Mouse (Mus musculus): ENCODE measurements around the gene Ptger4. TPM values are rescaled to one million over a fixed set of nuclear protein-coding genes. Genes with fewer than 3 reads are reported as not detected.
A peak's percentile ranks its signal among the peaks of the same experiment; 100 is the strongest.

The Ptger4 gene
- polyA plus RNA-seq, 1 experiment: 0.17 TPM

GRCm38 (mm10) chr15:5187116-5187515 lies 56.9 kb downstream of the Ptger4 start:
- no peak overlapping the region for H3K4me3 ChIP-seq (ENCODE audit: control insufficient read depth, low read depth, low read length)
- H3K36me3 ChIP-seq (ENCODE audit: control insufficient read depth, insufficient read depth, low read length): peaks cover 2% of the 10 kb centered on the region; the same call in 1 of the 2 replicates
- H3K4me1 ChIP-seq (ENCODE audit: control insufficient read depth, insufficient read depth, low read length): peaks cover 7% of the 10 kb centered on the region; the same call in 1 of the 2 replicates
- H3K27ac ChIP-seq (ENCODE audit: control insufficient read depth, insufficient read depth, low read depth, low read length): no peak overlapping the region
- TF ChIP-seq POLR2A (IDR thresholded peaks at IDR 0.05; ENCODE audit: control insufficient read depth, low read depth, low read length): no peak
- TF ChIP-seq CTCF (IDR thresholded peaks at IDR 0.05; ENCODE audit: control insufficient read depth, insufficient read depth, insufficient replicate concordance, low read depth, low read length): no peak
- no peaks in the 10 kb centered on the region for H3K27me3 ChIP-seq (ENCODE audit: control insufficient read depth, insufficient read depth, low read length)

- TF ChIP-seq CTCF (IDR thresholded peaks at IDR 0.05; ENCODE audit: control insufficient read depth, insufficient read depth, insufficient replicate concordance, low read depth, low read length) (no peak), POLR2A (IDR thresholded peaks at IDR 0.05; ENCODE audit: control insufficient read depth, low read depth, low read length) (no peak)
- H3K27ac ChIP-seq (ENCODE audit: control insufficient read depth, insufficient read depth, low read depth, low read length): peak overlapping the region; percentile 55; the same call in 1 of the 2 replicates
- H3K36me3 ChIP-seq (ENCODE audit: control insufficient read depth, insufficient read depth, low read length): peaks cover 2% of the 10 kb centered on the region; the same call in 1 of the 2 replicates
- H3K27me3 ChIP-seq (ENCODE audit: control insufficient read depth, insufficient read depth, low read length): no peaks in the 10 kb centered on the region
- peaks cover 7% of the 10 kb centered on the region; the same call in 1 of the 2 replicates for H3K4me1 ChIP-seq (ENCODE audit: control insufficient read depth, insufficient read depth, low read length)
- H3K4me3 ChIP-seq (ENCODE audit: control insufficient read depth, low read depth, low read length): peak overlapping the region; percentile 90
Observed at GRCm38 (mm10) chr15:5186293-5186675, 57.7 kb downstream of the Ptger4 start.

GRCm38 (mm10) chr15:5185366-5186292 lies 58.4 kb downstream of the Ptger4 start, which contains the start of gene Ttc33:
Ttc33 (plus strand) TSS chr15:5185525.
- Histone ChIP-seq H3K27ac (ENCODE audit: control insufficient read depth, insufficient read depth, low read depth, low read length) (peak within 1 kb of the TSS; percentile 55), H3K4me3 (ENCODE audit: control insufficient read depth, low read depth, low read length) (peak within 1 kb of the TSS; percentile 90), H3K27me3 (ENCODE audit: control insufficient read depth, insufficient read depth, low read length) (no peaks in the 10 kb centered on the region), H3K36me3 (ENCODE audit: control insufficient read depth, insufficient read depth, low read length) (peaks cover 2% of the 10 kb centered on the region; the same call in 1 of the 2 replicates), H3K4me1 (ENCODE audit: control insufficient read depth, insufficient read depth, low read length) (peaks cover 7% of the 10 kb centered on the region; the same call in 1 of the 2 replicates)
- TF ChIP-seq CTCF (IDR thresholded peaks at IDR 0.05; ENCODE audit: control insufficient read depth, insufficient read depth, insufficient replicate concordance, low read depth, low read length) (no peak), POLR2A (IDR thresholded peaks at IDR 0.05; ENCODE audit: control insufficient read depth, low read depth, low read length) (peak; percentile 56; the same call in 1 of the 2 replicates)

- Histone ChIP-seq H3K4me1 (ENCODE audit: control insufficient read depth, insufficient read depth, low read length) (peaks cover 7% of the 10 kb centered on the region; the same call in 1 of the 2 replicates), H3K27me3 (ENCODE audit: control insufficient read depth, insufficient read depth, low read length) (no peaks in the 10 kb centered on the region), H3K27ac (ENCODE audit: control insufficient read depth, insufficient read depth, low read depth, low read length) (0 out of 2 replicates have a peak overlapping the region, but pooled peaks have one; percentile 29), H3K4me3 (ENCODE audit: control insufficient read depth, low read depth, low read length) (peak overlapping the region; percentile 90), H3K36me3 (ENCODE audit: control insufficient read depth, insufficient read depth, low read length) (peaks cover 2% of the 10 kb centered on the region; the same call in 1 of the 2 replicates)
- no peak for TF ChIP-seq POLR2A (IDR thresholded peaks at IDR 0.05; ENCODE audit: control insufficient read depth, low read depth, low read length)
- TF ChIP-seq CTCF (IDR thresholded peaks at IDR 0.05; ENCODE audit: control insufficient read depth, insufficient read depth, insufficient replicate concordance, low read depth, low read length): no peak
Observed at GRCm38 (mm10) chr15:5184668-5185330, 59.2 kb downstream of the Ptger4 start.

- no peaks in the 10 kb centered on the region for H3K27me3 ChIP-seq (ENCODE audit: control insufficient read depth, insufficient read depth, low read length)
- no peak overlapping the region for H3K4me3 ChIP-seq (ENCODE audit: control insufficient read depth, low read depth, low read length)
- no peaks in the 10 kb centered on the region for H3K4me1 ChIP-seq (ENCODE audit: control insufficient read depth, insufficient read depth, low read length)
- H3K27ac ChIP-seq (ENCODE audit: control insufficient read depth, insufficient read depth, low read depth, low read length): no peak overlapping the region
- H3K36me3 ChIP-seq (ENCODE audit: control insufficient read depth, insufficient read depth, low read length): no peaks in the 10 kb centered on the region; the same call in 1 of the 2 replicates
- TF ChIP-seq POLR2A (IDR thresholded peaks at IDR 0.05; ENCODE audit: control insufficient read depth, low read depth, low read length) (no peak), CTCF (IDR thresholded peaks at IDR 0.05; ENCODE audit: control insufficient read depth, insufficient read depth, insufficient replicate concordance, low read depth, low read length) (no peak)
Observed at GRCm38 (mm10) chr15:5173217-5173820, 70.7 kb downstream of the Ptger4 start.

GRCm38 (mm10) chr15:5165121-5165773 lies 78.7 kb downstream of the Ptger4 start:
- Histone ChIP-seq H3K27me3 (ENCODE audit: control insufficient read depth, insufficient read depth, low read length) (no peaks in the 10 kb centered on the region), H3K4me3 (ENCODE audit: control insufficient read depth, low read depth, low read length) (no peak overlapping the region), H3K36me3 (ENCODE audit: control insufficient read depth, insufficient read depth, low read length) (no peaks in the 10 kb centered on the region; the same call in 1 of the 2 replicates), H3K27ac (ENCODE audit: control insufficient read depth, insufficient read depth, low read depth, low read length) (no peak overlapping the region), H3K4me1 (ENCODE audit: control insufficient read depth, insufficient read depth, low read length) (no peaks in the 10 kb centered on the region)
- TF ChIP-seq POLR2A (IDR thresholded peaks at IDR 0.05; ENCODE audit: control insufficient read depth, low read depth, low read length): no peak
- TF ChIP-seq CTCF (IDR thresholded peaks at IDR 0.05; ENCODE audit: control insufficient read depth, insufficient read depth, insufficient replicate concordance, low read depth, low read length): no peak

Measured in testis, adult 2 months (tissue).